Mouse (Mus musculus): ENCODE results near the gene Slc6a19.
A peak's percentile ranks its signal among the peaks of the same experiment; 100 is the strongest.
"Not testable (repeated sequence)": the region's sequence is repeated elsewhere in the genome, so short reads cannot be mapped to it uniquely, and the experiment has no call there.

Gene Slc6a19

GRCm38 (mm10) chr13:73704694-73705325, at the start of gene Slc6a19:
Slc6a19 (minus strand) TSS chr13:73704865.
- no peak for DNase-seq (ENCODE audit: low read depth)

- DNase-seq (ENCODE audit: low read depth), result no peak
Observed at GRCm38 (mm10) chr13:73751284-73751683, 46.6 kb upstream of the Slc6a19 start.

GRCm38 (mm10) chr13:73750435-73750834, 45.8 kb upstream of the Slc6a19 start:
- DNase-seq (ENCODE audit: low read depth), result no peak

- DNase-seq (ENCODE audit: low read depth), result no peak
Observed at GRCm38 (mm10) chr13:73748663-73749440, 44.2 kb upstream of the Slc6a19 start.

GRCm38 (mm10) chr13:73743662-73744061, 39.0 kb upstream of the Slc6a19 start:
- DNase-seq (ENCODE audit: low read depth), result no peak

GRCm38 (mm10) chr13:73742944-73743343, 38.3 kb upstream of the Slc6a19 start:
- DNase-seq (ENCODE audit: low read depth), result no peak

GRCm38 (mm10) chr13:73740399-73740944, 35.8 kb upstream of the Slc6a19 start:
- DNase-seq (ENCODE audit: low read depth), result not testable (repeated sequence)

- no peak for DNase-seq (ENCODE audit: low read depth)
Observed at GRCm38 (mm10) chr13:73736943-73737342, 32.3 kb upstream of the Slc6a19 start.

GRCm38 (mm10) chr13:73735928-73736327, 31.3 kb upstream of the Slc6a19 start:
- DNase-seq (ENCODE audit: low read depth), result no peak

- DNase-seq (ENCODE audit: low read depth), result no peak
Observed at GRCm38 (mm10) chr13:73735270-73735669, 30.6 kb upstream of the Slc6a19 start.

- no peak for DNase-seq (ENCODE audit: low read depth)
Observed at GRCm38 (mm10) chr13:73734379-73734778, 29.7 kb upstream of the Slc6a19 start.

- DNase-seq (ENCODE audit: low read depth), result no peak
Observed at GRCm38 (mm10) chr13:73732742-73733700, 28.4 kb upstream of the Slc6a19 start, which contains the start of gene Slc12a7. Slc12a7 (plus strand) TSS chr13:73733094.

GRCm38 (mm10) chr13:73732235-73732634, 27.6 kb upstream of the Slc6a19 start:
- no peak for DNase-seq (ENCODE audit: low read depth)

- no peak for DNase-seq (ENCODE audit: low read depth)
Observed at GRCm38 (mm10) chr13:73730913-73731312, 26.2 kb upstream of the Slc6a19 start.

- DNase-seq (ENCODE audit: low read depth), result no peak
Observed at GRCm38 (mm10) chr13:73728633-73729032, 24.0 kb upstream of the Slc6a19 start.

GRCm38 (mm10) chr13:73727621-73728025, 23.0 kb upstream of the Slc6a19 start:
- DNase-seq (ENCODE audit: low read depth), result peak; percentile 19

- DNase-seq (ENCODE audit: low read depth), result no peak
Observed at GRCm38 (mm10) chr13:73725315-73725714, 20.6 kb upstream of the Slc6a19 start.

- DNase-seq (ENCODE audit: low read depth), result peak; percentile 55
Observed at GRCm38 (mm10) chr13:73723081-73723668, 18.5 kb upstream of the Slc6a19 start.

- DNase-seq (ENCODE audit: low read depth), result no peak
Observed at GRCm38 (mm10) chr13:73720241-73720640, 15.6 kb upstream of the Slc6a19 start.

- DNase-seq (ENCODE audit: low read depth), result peak; percentile 91
Observed at GRCm38 (mm10) chr13:73718225-73718624, 13.6 kb upstream of the Slc6a19 start.

GRCm38 (mm10) chr13:73714020-73714419, 9.4 kb upstream of the Slc6a19 start:
- DNase-seq (ENCODE audit: low read depth), result peak; percentile 15

GRCm38 (mm10) chr13:73713204-73713603, 8.5 kb upstream of the Slc6a19 start:
- DNase-seq (ENCODE audit: low read depth), result no peak
